Mouse (Mus musculus) erythroblast, embryonic 14.5 days (primary cell): ENCODE results near the gene Mpdz.

Experiments
- GATA1 ChIP-seq: IDR thresholded peaks from 2 replicates; pipeline ENCODE4 v1.6.1; 2012; ENCODE audit warnings: low read length, inconsistent platforms, mixed read lengths
- TAL1 ChIP-seq: IDR thresholded peaks from 3 replicates; pipeline ENCODE4 v1.6.1; 2012; ENCODE audit warnings: low read length, inconsistent platforms, mixed read lengths

- no peak for TF ChIP-seq TAL1
- no peak for TF ChIP-seq GATA1
Observed at GRCm38 (mm10) chr4:81298384-81298783, 144.2 kb downstream of the Mpdz start.
